Mouse (Mus musculus): ENCODE measurements around the gene Pparg.

Gene Pparg

GRCm38 (mm10) chr6:115360776-115361605 is at the start of gene Pparg:
Gene Pparg, plus strand, starts transcription at chr6:115360951.
- peak; percentile 50 for DNase-seq (ENCODE audit: low spot score)

DNA sequence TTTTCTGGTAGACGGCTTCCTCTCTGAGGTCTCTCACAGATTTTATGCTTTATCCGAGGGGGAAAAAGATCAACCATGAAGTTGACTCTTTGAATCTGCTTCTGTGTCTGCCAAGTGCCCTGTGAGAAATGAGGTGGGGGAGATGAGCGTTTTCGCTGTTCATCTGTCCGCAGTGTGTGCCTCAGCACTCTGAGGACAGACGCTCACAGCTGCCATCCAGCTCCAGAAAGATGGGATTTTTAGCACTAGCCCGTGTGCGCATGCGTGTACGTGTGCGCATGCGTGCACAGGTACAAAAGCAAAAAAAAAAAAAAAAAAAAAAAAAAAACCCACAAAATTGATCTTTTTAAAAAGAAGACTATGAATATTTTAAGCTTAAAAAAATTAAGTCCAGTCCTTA is 48.0 kb upstream of the Pparg start:
- no peak for DNase-seq (ENCODE audit: low spot score)

- DNase-seq (ENCODE audit: low spot score), result no peak
Observed at GRCm38 (mm10) chr6:115313235-115313738, 47.5 kb upstream of the Pparg start.

- no peak for DNase-seq (ENCODE audit: low spot score)
Observed at GRCm38 (mm10) chr6:115313910-115314309, 46.8 kb upstream of the Pparg start.

DNA sequence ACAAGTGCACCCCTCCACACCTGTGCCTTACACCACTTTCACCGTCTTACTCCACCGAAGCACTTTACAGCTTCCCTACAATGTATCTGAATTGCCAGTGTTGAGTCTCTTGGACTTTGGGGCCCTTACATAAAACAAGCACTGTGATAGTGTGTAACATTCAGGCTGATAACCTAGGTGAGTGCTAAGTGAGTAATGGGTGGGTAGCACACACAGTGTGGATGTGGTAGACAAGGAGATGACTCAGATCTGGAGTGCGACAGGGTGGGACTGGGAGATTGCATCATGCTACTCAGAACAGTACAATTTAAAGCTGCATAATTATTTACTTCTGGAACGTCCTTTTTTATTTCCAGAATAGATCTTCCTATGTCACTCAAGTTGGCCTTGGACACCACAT is 45.0 kb upstream of the Pparg start:
- DNase-seq (ENCODE audit: low spot score), result no peak

DNA sequence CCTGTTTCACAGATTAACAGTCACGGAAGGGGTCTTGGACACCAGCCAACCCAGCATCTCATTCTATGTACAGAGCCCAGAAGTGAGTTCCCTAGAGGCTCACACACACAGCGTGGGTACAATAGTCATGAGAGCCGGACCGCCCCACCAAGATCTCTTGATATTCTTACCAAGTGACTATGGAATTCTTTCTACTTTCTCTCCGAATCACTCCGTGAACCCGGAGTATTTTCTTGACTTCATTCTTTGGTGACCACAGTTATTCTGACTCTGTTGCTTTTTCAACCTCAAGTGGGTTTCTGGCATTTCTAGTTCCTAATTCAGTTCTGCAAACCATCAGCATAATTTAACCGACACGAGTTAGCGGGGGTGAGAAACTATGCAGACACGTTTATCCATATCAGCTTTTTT is 43.9 kb upstream of the Pparg start:
- DNase-seq (ENCODE audit: low spot score), result no peak

- no peak for DNase-seq (ENCODE audit: low spot score)
Observed at GRCm38 (mm10) chr6:115318811-115319210, 41.9 kb upstream of the Pparg start.

DNA sequence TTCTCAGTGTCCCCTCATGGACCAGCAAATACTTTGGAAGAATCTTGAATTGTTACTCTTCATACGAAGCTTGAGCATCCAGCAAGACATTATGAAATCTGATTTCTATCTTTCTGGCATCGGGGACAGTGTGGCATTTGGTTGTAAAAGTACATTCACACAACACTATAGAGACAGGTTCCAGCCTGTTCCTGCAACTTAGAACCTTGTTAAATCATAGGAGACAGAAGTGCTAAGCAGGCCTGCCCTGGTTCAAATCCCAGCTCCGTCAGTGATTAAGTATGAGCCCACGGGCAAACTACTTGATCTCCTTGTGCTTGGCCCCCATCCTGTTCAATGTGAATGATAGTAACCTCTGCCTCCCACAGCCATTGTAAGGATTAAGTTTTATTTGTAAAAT is 41.1 kb upstream of the Pparg start:
- DNase-seq (ENCODE audit: low spot score), result no peak

GRCm38 (mm10) chr6:115320927-115321714 is 39.6 kb upstream of the Pparg start:
- no peak for DNase-seq (ENCODE audit: low spot score)

GRCm38 (mm10) chr6:115321883-115322351 is 38.8 kb upstream of the Pparg start:
- no peak for DNase-seq (ENCODE audit: low spot score)

GRCm38 (mm10) chr6:115322956-115323355 is 37.8 kb upstream of the Pparg start:
- no peak for DNase-seq (ENCODE audit: low spot score)

DNA sequence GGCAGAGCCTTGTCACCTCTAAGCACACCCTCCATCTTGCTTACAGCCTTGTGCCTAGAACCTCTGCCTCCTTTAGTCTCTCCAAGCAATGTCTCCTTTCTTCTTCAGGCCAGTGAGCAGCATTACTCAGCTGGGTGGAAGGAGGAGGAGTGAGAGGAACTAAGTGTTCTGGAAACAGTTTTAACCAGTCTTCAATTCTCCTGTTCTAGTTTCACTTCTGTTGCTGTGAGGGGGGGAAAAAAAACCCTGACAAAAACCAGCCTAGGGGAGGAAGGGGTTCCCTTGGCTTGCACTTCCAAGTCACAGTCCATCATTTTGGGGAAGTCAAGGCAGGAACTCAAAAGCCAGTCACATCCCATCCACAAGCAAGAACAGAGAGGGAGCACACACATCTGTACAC is 29.8 kb upstream of the Pparg start:
- DNase-seq (ENCODE audit: low spot score), result no peak

DNA sequence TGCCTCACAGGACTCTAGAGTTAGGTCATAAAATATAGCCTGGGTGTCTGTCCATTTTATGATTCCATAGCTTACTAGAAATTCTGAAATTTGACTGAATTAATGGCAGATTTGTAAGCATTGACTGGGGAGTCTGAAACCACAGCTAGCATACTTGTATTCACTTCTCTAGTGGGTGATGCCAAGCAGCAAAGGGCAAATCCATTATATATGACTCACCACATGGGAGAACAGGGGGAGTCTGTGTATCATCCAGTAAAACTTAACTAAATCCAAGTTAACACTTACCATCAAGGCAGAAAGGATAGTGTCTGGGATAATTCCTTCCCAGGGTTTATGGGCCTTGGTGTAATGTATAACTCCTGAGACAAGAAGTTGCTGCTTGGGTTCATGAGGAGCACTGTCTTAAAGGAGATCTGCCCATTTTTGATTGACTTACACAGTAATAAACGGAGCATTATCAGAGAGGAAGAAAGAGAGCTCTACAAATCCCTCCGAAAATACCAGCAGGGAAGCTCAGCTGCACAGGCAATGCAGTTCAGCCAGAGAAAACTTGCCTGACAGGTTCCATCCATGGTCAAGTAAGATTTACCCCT is 27.6 kb upstream of the Pparg start:
- DNase-seq (ENCODE audit: low spot score), result no peak

DNA sequence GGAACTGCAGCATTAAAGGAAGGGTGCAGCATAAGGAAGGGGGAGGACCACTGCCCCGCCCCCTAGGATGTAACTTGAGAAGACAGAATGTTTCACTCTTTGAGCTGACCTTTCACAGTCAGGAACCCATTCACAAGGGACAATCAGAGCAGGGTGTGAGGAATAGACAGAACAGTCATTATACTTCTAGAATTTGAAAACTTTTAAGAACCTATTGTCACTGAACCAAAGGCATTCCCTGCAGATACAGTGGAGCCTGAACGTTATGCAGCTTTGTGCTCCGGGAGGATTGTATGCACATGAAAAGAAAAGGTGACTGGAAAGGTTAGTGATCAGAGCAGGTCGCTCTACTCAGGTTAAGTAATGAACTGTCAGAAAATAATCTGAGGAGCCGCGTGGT is 25.2 kb upstream of the Pparg start:
- peak; percentile 45 for DNase-seq (ENCODE audit: low spot score)

- no peak for DNase-seq (ENCODE audit: low spot score)
Observed at GRCm38 (mm10) chr6:115340084-115340483, 20.7 kb upstream of the Pparg start.

DNA sequence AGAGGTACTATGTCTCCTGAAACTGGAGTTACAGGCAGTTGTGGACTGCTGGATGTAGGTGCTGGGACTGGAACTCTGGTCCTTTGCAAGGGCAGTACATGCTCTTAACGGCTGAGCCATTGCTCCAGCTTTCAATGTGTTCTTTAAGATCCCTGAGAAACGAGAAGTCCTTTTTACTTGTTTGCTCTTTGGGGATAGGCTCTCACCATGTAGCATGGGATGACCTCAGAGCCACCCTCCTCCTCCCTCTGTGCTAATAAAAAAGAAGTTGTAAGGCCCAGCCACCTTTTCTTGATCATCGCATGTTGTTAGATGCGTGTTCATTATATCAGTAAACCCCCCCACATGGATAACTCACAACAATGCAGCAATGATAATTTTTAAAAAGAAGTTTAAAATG is 17.7 kb upstream of the Pparg start:
- DNase-seq (ENCODE audit: low spot score), result no peak

GRCm38 (mm10) chr6:115343570-115343969 is 17.2 kb upstream of the Pparg start:
- DNase-seq (ENCODE audit: low spot score), result no peak

DNA sequence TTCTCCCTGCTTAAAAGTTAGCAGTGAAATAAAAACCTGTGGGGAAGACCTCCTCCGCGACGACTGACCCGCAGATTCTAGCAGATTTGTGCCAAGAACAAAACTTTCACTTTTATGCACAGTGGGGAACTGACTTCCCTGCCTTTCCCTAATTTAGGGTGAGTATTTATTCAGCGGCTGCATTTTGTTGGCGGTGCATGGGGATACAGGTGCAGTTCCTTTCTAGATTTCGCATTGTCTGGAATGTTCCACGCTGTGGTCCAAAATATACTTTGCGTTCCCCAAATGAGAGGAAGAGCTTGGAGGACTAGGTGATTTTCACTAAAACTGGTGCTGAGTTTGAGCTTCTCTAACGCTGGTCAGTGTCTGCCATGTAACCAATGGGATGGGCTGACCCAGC is 16.6 kb upstream of the Pparg start:
- DNase-seq (ENCODE audit: low spot score), result no peak

GRCm38 (mm10) chr6:115344513-115344912 is 16.2 kb upstream of the Pparg start:
- peak; percentile 17 for DNase-seq (ENCODE audit: low spot score)

GRCm38 (mm10) chr6:115345013-115345412 is 15.7 kb upstream of the Pparg start:
- DNase-seq (ENCODE audit: low spot score), result no peak

- no peak for DNase-seq (ENCODE audit: low spot score)
Observed at GRCm38 (mm10) chr6:115349641-115350464, 10.9 kb upstream of the Pparg start.
